Mouse (Mus musculus) myocyte (in vitro differentiated cells): ENCODE results near the gene Pdzd2.

Source experiments
- POLR2A ChIP-seq: IDR thresholded peaks from one replicate; pipeline ENCODE4 v1.6.1; 2011; ENCODE audit warnings: low read depth, mild to moderate bottlenecking, control low read depth, moderate library complexity; ENCODE audit not compliant: insufficient read length
- POLR2AphosphoS2 ChIP-seq: IDR thresholded peaks from one replicate; pipeline ENCODE4 v1.6.1; 2011; ENCODE audit warnings: low read depth, control low read depth; ENCODE audit not compliant: insufficient read length
- SRF ChIP-seq: IDR thresholded peaks from one replicate; pipeline ENCODE4 v1.6.1; 2011; ENCODE audit warnings: low read depth; ENCODE audit not compliant: control insufficient read depth, insufficient read length

DNA sequence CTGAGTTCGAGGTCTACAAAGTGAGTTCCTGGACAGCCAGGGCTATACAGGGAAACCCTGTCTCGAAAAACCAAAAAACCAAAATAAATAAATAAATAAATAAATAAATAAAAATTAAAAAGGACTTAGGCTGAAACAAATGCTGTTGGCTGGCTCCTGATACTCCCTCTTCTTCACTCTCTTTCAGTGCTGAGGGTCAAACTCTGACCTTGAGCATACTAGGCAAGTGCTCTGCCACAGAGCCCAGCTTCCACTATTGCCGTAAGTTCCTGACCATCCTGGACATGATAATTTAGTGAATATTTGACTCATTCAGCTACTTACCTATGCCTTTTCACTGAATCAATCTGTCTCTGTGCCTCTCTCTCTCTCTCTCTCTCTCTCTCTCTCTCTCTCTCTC lies 409.3 kb downstream of the Pdzd2 start:
- TF ChIP-seq POLR2AphosphoS2 (no peak), POLR2A (no peak), SRF (no peak)
